Mouse (Mus musculus) layer of hippocampus, postnatal 25 days (tissue): ENCODE data around the gene Apob. TPM values are rescaled to one million over a fixed set of nuclear protein-coding genes. Genes with fewer than 3 reads are reported as not detected.
"Not testable (repeated sequence)": the region's sequence is repeated elsewhere in the genome, so short reads cannot be mapped to it uniquely, and the experiment has no call there.

ENCODE experiments used
- DNase-seq, 2 experiments: peaks; one replicate each; pipeline ENCODE4 v3.0.0; 2022; ENCODE audit warnings: mixed read lengths in 2 of 2, low spot score in 1 of 2; ENCODE audit errors: extremely low spot score in 1 of 2
- total RNA-seq, 2 experiments: library from RNA; stranded (reverse); gene quantifications; 2 replicates each; pipeline ENCODE4 v1.2.3; 2021

Apob gene
- total RNA-seq = under 1 TPM in 1 of 2 experiments, not detected in 1; 0.05 TPM

- DNase-seq = no peak
Observed at GRCm38 (mm10) chr12:7977466-7978189, at the start of gene Apob. TSS of gene Apob (plus strand) at chr12:7977648.

GRCm38 (mm10) chr12:7932405-7932920, 45.0 kb upstream of the Apob start:
- no peak for DNase-seq

GRCm38 (mm10) chr12:7950098-7950745, 27.2 kb upstream of the Apob start:
- DNase-seq = no peak

- DNase-seq = no peak
Observed at GRCm38 (mm10) chr12:7958851-7959250, 18.6 kb upstream of the Apob start.

- DNase-seq = no peak
Observed at GRCm38 (mm10) chr12:7959310-7959918, 18.0 kb upstream of the Apob start.

GRCm38 (mm10) chr12:7962314-7962927, 15.0 kb upstream of the Apob start:
- DNase-seq = no peak

- no peak for DNase-seq
Observed at GRCm38 (mm10) chr12:7967221-7967620, 10.2 kb upstream of the Apob start.

- DNase-seq = no peak
Observed at GRCm38 (mm10) chr12:7970301-7970700, 7.1 kb upstream of the Apob start.

GRCm38 (mm10) chr12:7970817-7971216, 6.6 kb upstream of the Apob start:
- DNase-seq = no peak

GRCm38 (mm10) chr12:7971736-7972135, 5.7 kb upstream of the Apob start:
- DNase-seq = no peak

GRCm38 (mm10) chr12:7973773-7974322, 3.6 kb upstream of the Apob start:
- no peak for DNase-seq

GRCm38 (mm10) chr12:7978190-7978884, 889 bp downstream of the Apob start:
- peak; percentile 68 to 88 for DNase-seq

- no peak for DNase-seq
Observed at GRCm38 (mm10) chr12:7984411-7984810, 7.0 kb downstream of the Apob start.

GRCm38 (mm10) chr12:7990804-7991203, 13.4 kb downstream of the Apob start:
- peak in 1 of 2 experiments; percentile 75 for DNase-seq

- no peak for DNase-seq
Observed at GRCm38 (mm10) chr12:7991570-7991969, 14.1 kb downstream of the Apob start.

GRCm38 (mm10) chr12:8020931-8021330, 43.5 kb downstream of the Apob start:
- no peak for DNase-seq

- no peak for DNase-seq
Observed at GRCm38 (mm10) chr12:8029520-8029919, 52.1 kb downstream of the Apob start.

- no peak for DNase-seq
Observed at GRCm38 (mm10) chr12:8030057-8030456, 52.6 kb downstream of the Apob start.

- not testable (repeated sequence) for DNase-seq
Observed at GRCm38 (mm10) chr12:8031169-8031568, 53.7 kb downstream of the Apob start.
